Mouse (Mus musculus) kidney, embryonic 15.5 days (tissue): ENCODE measurements around the gene Krt19. TPM values are rescaled to one million over a fixed set of nuclear protein-coding genes. Genes with fewer than 3 reads are reported as not detected.

Source experiments
- ATAC-seq: fragments of 200-750 bp; cut with Nextera tagmentation; replicated peaks from 2 replicates; pipeline ENCODE4 v1.8.0; 2017; ENCODE audit warnings: moderate TSS enrichment; ENCODE audit not compliant: low FRiP score
- H3K27ac ChIP-seq: fragments of 300-500 bp; sonication (generic); 2 replicates; pipeline ENCODE4 v1.5.1; 2015; ENCODE audit warnings: mild to moderate bottlenecking, inconsistent platforms
- H3K27me3 ChIP-seq: fragments of 300-500 bp; sonication (generic); 2 replicates; pipeline ENCODE4 v1.6.1; 2015; ENCODE audit warnings: inconsistent platforms
- H3K36me3 ChIP-seq: fragments of 300-500 bp; sonication (generic); 2 replicates; pipeline ENCODE4 v1.6.1; 2015; ENCODE audit warnings: inconsistent platforms
- H3K4me1 ChIP-seq: fragments of 300-500 bp; sonication (generic); 2 replicates; pipeline ENCODE4 v1.6.1; 2015; ENCODE audit warnings: inconsistent platforms
- H3K4me2 ChIP-seq: fragments of 300-500 bp; sonication (generic); 2 replicates; pipeline ENCODE4 v1.6.1; 2015; ENCODE audit warnings: moderate library complexity, mild to moderate bottlenecking, inconsistent platforms
- H3K4me3 ChIP-seq: fragments of 300-500 bp; sonication (generic); replicated peaks from 2 replicates; pipeline ENCODE4 v1.5.1; 2015; ENCODE audit warnings: mild to moderate bottlenecking, inconsistent platforms
- H3K9ac ChIP-seq: fragments of 300-500 bp; sonication (generic); 2 replicates; pipeline ENCODE4 v1.6.1; 2015; ENCODE audit warnings: mild to moderate bottlenecking, inconsistent platforms
- H3K9me3 ChIP-seq: fragments of 300-500 bp; sonication (generic); replicated peaks from 2 replicates; pipeline ENCODE4 v1.6.1; 2016; ENCODE audit warnings: inconsistent platforms
- WGBS: fragments of 180-500 bp; shearing (Covaris S2); methylation state at CpG from one replicate; pipeline ENCODE4 v1.1.7; 2015; ENCODE audit warnings: mixed read lengths; 5-methylcytosine and 5-hydroxymethylcytosine counted together
- polyA plus RNA-seq: library from polyadenylated mRNA; unstranded; fragments of >200 nt; fragmentation: Nextera tagmentation; extraction: Ambion mirVana; gene quantifications from 2 replicates; pipeline ENCODE4 v1.2.1, GENCODE M21; 2015

Gene Krt19
- 69.7 and 75.3 TPM in 2 replicates for polyA plus RNA-seq

DNA sequence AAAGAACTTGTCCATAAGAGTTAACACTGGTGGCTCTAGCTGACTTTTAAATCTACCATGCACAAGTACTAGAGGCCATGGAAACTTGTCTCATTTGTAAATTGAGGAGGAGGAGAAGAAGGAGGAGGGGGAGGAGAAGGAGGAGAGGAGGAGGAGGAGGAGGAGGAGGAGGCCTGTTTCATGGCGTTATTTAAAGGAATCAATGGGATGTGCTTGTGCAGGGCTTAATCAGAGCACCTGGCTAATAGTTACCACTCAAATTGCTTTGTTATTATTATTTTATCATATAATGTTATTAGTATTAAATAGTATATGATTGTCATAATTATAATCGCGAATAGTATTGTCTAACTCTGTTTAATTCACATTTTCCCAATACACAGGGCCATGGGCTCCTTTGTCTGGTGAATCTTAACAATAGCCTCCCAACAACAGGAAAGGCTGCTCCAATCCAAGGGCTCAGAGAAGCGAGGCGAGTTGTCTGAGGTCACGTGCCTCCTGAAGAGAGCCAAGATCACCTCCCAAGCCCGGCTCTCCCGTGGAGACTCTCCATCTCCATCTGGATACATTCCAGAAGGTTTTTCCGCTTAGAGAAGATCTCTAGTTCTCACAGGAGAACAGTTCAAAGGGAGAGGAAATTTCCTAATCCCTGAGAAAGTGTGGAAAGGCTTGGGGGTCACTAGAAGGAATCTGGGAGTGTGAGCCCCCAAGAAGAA, at the start of gene Krt19:
Gene Krt19, minus strand, starts transcription at position 51 of the 716 bp plus-strand sequence.
- Histone ChIP-seq H3K4me3 (no peak within 1 kb of the TSS), H3K4me1 (peaks cover 39% of the 10 kb centered on the region), H3K4me2 (no peak within 1 kb of the TSS), H3K36me3 (no peaks in the 10 kb centered on the region), H3K27ac (0 out of 2 replicates have a peak within 1 kb of the TSS, but pooled peaks have one; percentile 2), H3K27me3 (peaks cover 30% of the 10 kb centered on the region), H3K9me3 (no peaks in the 10 kb centered on the region), H3K9ac (no peak within 1 kb of the TSS)
- 49% methylated on average over 9 of the region's 9 CpGs for WGBS
- ATAC-seq, result no peak

DNA sequence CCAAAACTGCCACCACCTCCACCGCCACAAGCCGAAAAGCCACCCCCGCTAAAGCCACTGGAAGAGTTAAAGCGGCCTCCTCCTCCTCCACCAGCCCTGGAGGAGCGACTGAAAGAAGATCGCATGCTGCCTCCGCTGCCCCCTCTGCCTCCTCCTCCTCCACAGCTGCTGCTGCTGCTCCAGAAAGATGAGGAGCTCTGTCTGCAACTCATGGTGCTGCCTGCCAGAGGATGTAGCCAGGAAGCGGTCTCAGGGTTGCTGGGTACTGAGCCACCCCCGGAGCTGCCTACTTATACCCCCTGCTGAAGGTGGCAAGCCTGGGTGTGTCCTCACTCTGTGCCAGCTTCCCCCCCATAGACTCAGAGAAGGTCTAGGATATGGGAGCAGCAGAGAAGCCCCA, 44.5 kb upstream of the Krt19 start, which contains the start of gene Krt9:
Gene Krt9, minus strand, starts transcription at position 255 of the 400 bp plus-strand sequence.
- H3K4me2 ChIP-seq, result peak within 1 kb of the TSS; percentile 30; the same call in 1 of the 2 replicates
- no peak within 1 kb of the TSS for H3K27ac ChIP-seq
- 23% methylated on average over 9 of the region's 9 CpGs for WGBS
- no peaks in the 10 kb centered on the region for H3K36me3 ChIP-seq
- no peak within 1 kb of the TSS for H3K9ac ChIP-seq
- no peaks in the 10 kb centered on the region for H3K9me3 ChIP-seq
- ATAC-seq, result 0 out of 2 replicates have a peak, but pooled peaks have one; percentile 52
- no peak within 1 kb of the TSS for H3K4me3 ChIP-seq
- no peaks in the 10 kb centered on the region for H3K4me1 ChIP-seq
- 0 out of 2 replicates have a peak, but pooled peaks cover 3% of the 10 kb centered on the region for H3K27me3 ChIP-seq

DNA sequence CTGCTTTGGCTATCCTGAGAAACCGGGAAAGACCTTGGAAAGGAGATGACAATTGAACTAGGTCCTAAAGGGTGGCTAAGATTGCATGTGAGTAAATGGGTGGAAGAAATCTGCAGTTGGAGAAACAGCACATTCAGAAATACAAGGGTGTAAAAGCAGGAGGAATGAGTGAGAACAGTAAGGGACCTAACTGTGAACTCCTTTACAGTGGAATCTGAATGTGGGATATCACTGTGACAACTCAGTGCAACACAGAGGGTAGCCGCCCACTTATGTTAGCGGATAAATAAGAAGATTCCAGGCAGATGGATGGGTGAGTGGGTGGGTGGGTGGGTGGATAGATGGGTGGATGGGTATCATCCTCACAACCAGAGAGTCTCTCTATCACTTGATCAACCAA, 43.4 kb upstream of the Krt19 start:
- no peaks in the 10 kb centered on the region for H3K4me1 ChIP-seq
- no peak overlapping the region for H3K9ac ChIP-seq
- H3K4me2 ChIP-seq, result no peak overlapping the region
- no peak for ATAC-seq
- H3K36me3 ChIP-seq, result no peaks in the 10 kb centered on the region
- H3K27ac ChIP-seq, result no peak overlapping the region
- WGBS, result 89% methylated on average over 3 of the region's 3 CpGs
- no peak overlapping the region for H3K4me3 ChIP-seq
- H3K9me3 ChIP-seq, result no peaks in the 10 kb centered on the region
- 0 out of 2 replicates have a peak, but pooled peaks cover 3% of the 10 kb centered on the region for H3K27me3 ChIP-seq

DNA sequence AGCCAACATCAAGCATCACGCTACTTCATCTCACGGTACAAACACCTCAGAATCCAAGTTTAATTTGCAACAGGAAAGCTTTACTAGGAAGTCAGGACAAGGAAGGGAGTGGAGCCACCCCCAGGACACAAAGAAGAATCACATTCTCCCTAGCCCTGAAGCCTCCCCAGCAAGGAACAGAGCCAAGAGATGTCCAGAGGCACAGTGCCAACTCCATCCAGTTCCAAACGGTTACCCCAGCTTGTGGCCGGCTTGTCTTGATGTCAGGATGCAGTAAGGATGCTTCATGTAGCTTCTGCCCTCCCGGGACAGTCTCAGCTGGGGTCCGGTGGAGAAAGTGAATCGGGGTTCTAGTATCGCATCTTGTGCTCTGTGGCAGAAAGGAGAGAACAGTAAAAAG, 38.3 kb upstream of the Krt19 start:
- H3K36me3 ChIP-seq, result no peaks in the 10 kb centered on the region
- no peak for ATAC-seq

DNA sequence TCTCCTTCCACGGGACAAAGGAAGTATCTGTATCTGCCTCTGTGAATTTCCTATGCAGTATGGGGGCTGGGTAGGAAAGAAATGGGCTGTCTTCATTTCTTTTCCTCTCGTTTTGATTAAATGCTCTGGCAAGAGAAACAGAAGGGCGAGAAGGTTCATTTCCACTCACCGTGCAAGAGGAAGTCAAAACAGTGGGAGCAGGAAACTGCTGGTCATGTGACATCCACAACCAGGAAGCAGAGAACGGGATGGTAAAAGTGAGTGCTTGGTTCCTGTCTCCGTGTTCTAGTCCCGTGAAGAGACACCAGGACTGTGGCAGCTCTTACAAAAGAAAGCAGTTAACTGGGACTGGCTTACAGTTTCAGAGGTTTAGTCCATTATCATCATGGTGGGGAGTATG, 33.3 kb upstream of the Krt19 start:
- WGBS, result 69% methylated on average over 7 of the region's 7 CpGs
- Histone ChIP-seq H3K4me2 (no peak overlapping the region), H3K4me1 (no peaks in the 10 kb centered on the region), H3K9me3 (no peaks in the 10 kb centered on the region), H3K9ac (no peak overlapping the region), H3K4me3 (no peak overlapping the region), H3K27me3 (no peaks in the 10 kb centered on the region), H3K27ac (no peak overlapping the region), H3K36me3 (no peaks in the 10 kb centered on the region)
- no peak for ATAC-seq

More for the DNA sequence above, 38.3 kb upstream of the Krt19 start:
- Histone ChIP-seq H3K9me3 (no peaks in the 10 kb centered on the region), H3K4me3 (no peak overlapping the region), H3K4me2 (no peak overlapping the region), H3K4me1 (no peaks in the 10 kb centered on the region), H3K9ac (no peak overlapping the region), H3K27ac (no peak overlapping the region), H3K27me3 (0 out of 2 replicates have a peak, but pooled peaks cover 3% of the 10 kb centered on the region)
- 88% methylated on average over 8 of the region's 8 CpGs for WGBS

DNA sequence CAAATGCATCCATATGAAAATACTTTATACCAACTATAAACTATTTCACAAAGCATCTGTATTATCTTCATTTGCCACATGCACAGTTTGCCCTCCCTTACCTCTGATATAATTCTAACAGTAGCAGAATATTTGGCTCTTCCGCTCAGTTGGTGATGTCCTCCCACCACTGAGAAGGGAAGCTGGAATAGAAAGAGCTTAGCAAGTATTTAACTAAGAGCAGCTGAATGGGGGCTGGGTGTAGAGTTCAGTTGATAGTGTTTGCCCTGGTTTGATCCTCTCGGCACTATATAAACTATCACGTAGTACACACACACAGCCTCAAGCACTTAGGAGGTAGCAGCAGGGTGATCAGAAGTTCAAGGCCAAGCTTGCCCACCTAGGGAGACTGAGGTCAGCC, 30.8 kb upstream of the Krt19 start:
- Histone ChIP-seq H3K4me3 (no peak overlapping the region), H3K4me1 (no peaks in the 10 kb centered on the region), H3K27ac (no peak overlapping the region), H3K4me2 (no peak overlapping the region), H3K27me3 (no peaks in the 10 kb centered on the region), H3K9me3 (no peaks in the 10 kb centered on the region), H3K36me3 (no peaks in the 10 kb centered on the region), H3K9ac (no peak overlapping the region)
- ATAC-seq, result no peak
- WGBS, result 79% methylated on average over 3 of the region's 3 CpGs

DNA sequence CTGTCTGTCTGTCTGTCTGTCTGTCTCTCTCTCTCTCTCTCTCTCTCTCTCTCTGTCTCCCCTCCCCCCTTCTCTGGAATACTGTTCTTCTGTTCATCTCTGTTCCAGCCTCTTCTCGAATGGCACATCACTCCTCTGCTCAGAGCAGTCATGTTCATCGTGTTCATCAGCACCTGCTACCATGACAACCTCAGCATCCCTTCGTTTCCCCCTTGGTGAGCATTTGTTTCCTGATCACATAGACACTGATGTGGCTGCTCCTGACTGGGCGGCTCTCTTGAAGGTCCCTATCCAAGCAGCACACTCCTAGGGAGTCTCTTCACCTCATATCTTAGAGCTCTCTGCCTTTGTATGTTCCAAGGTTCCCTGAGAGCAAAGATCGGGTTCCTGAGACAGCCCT, 29.8 kb upstream of the Krt19 start:
- no peak overlapping the region for H3K27ac ChIP-seq
- ATAC-seq, result no peak
- H3K4me3 ChIP-seq, result no peak overlapping the region
- 78% methylated on average over 5 of the region's 5 CpGs for WGBS
- H3K9me3 ChIP-seq, result no peaks in the 10 kb centered on the region
- no peak overlapping the region for H3K9ac ChIP-seq
- H3K4me1 ChIP-seq, result no peaks in the 10 kb centered on the region
- H3K36me3 ChIP-seq, result no peaks in the 10 kb centered on the region
- H3K4me2 ChIP-seq, result no peak overlapping the region
- H3K27me3 ChIP-seq, result no peaks in the 10 kb centered on the region

DNA sequence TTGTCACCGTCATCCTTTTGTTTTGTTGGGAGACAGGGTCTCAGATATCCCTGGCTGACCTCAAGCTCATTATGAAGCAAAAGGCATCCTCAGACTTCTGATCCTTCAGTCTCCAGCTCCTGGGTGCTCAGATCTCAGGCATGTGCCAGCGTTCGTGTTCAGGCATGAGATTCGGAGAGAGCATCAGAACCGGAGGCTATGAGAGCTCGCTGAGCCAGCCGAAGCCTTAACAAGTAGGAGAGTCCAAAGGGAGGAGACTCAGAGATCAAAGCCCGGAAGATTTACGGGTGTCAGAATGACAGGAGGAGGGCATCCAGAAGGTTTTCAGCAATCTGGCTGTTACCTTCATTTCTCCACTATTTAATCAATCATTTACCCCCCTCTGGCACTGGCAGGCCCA, 28.3 kb upstream of the Krt19 start:
- Histone ChIP-seq H3K4me2 (no peak overlapping the region), H3K4me1 (no peaks in the 10 kb centered on the region), H3K9ac (no peak overlapping the region), H3K9me3 (no peaks in the 10 kb centered on the region), H3K27ac (no peak overlapping the region), H3K27me3 (no peaks in the 10 kb centered on the region), H3K36me3 (no peaks in the 10 kb centered on the region), H3K4me3 (no peak overlapping the region)
- WGBS, result 37% methylated on average over 9 of the region's 9 CpGs
- no peak for ATAC-seq

DNA sequence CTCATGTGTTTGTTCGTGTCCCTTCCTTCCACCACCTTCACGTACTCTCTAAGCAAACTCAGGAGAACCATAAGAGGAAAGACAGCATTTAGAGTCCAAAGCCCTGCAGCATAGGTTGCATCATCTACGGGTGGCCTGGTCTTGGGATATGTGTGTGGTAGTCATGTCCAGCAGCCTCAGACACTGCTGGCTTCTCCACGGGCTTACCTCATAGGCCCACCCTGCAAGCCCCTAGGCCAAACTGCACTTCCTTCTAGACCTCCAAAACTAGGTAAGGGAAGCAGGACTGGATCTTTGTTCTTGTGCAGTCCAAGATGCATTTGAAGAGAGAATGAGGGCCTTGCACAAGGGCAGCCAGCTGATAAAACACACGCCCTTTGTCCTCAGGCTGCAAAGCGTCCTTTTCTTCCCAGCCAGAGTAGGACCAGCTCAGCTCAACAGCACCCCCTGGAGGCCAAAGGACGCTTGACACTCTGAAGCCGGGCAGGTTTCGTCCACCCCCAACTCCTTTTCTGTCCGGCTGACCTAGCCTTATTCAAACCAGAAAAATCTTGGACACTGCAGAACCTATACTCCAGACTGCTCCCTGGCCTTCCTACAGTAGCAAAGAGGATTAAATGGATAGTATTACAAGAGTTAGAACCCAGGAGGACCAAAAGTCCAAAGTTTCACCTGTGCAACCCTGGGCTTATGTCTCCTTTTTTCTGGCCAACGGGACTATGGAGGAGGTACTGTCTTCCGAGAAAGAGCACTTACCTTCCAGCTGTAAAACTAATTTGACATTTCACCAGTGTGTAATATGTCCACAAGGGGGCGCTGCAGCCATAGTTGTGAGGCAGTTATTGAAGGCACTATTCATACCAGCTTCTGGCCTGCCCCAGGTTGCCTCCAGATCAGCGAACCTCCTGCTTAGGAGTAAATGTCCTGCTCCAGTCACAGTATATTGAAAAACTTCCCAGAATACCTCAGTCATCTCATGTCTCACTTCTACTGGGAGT, 20.6 kb upstream of the Krt19 start:
- Histone ChIP-seq H3K4me1 (peaks cover 23% of the 10 kb centered on the region), H3K27ac (no peak overlapping the region), H3K36me3 (no peaks in the 10 kb centered on the region), H3K4me3 (no peak overlapping the region), H3K4me2 (0 out of 2 replicates have a peak overlapping the region, but pooled peaks have one; percentile 15), H3K27me3 (no peaks in the 10 kb centered on the region), H3K9ac (no peak overlapping the region), H3K9me3 (no peaks in the 10 kb centered on the region)
- 28% methylated on average over 14 of the region's 14 CpGs for WGBS
- ATAC-seq, result 0 out of 2 replicates have a peak, but pooled peaks have one; percentile 33

DNA sequence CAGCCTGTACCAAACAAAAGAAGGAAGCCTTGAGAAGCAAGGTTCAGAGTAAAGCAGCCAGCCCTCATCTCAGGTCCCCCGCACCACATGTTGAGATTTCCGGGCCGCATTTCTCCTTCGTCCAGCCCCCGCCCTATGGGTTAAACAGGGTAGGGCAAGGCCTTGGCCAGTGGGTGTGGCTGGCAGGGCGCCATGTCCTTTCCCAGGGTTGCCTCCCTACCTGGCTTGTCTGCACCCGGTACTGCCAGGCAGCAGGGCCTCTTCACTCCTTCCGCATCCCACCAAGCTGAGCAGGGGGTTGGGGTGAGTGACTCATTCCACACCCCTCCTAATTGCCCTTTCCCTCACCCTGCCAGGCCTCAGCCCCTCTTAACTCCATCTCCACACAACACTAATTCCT, 19.6 kb upstream of the Krt19 start:
- Histone ChIP-seq H3K4me2 (no peak overlapping the region), H3K27ac (no peak overlapping the region), H3K36me3 (no peaks in the 10 kb centered on the region), H3K9ac (no peak overlapping the region), H3K27me3 (no peaks in the 10 kb centered on the region), H3K4me1 (peaks cover 24% of the 10 kb centered on the region), H3K9me3 (no peaks in the 10 kb centered on the region), H3K4me3 (no peak overlapping the region)
- peak; percentile 73; the same call in 1 of the 2 replicates for ATAC-seq
- 53% methylated on average over 8 of the region's 8 CpGs for WGBS

DNA sequence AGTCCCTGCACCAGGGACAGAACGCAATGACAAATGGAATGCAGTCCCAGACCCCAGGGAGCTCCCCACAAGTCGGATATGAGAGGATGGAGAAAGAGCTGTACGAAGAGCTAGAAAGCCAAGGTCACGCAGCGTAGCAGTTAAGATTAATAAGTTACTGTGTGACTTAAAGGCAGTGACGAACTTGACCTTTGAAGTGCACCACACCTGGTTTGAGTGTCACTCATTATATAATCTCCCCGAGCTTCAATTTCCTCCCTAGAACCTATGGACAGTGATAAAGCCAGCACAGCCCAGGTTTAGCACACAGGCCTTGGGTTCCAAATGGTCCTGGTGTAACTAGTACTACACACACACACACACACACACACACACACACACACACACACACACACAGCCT, 15.9 kb upstream of the Krt19 start:
- Histone ChIP-seq H3K9ac (no peak overlapping the region), H3K36me3 (no peaks in the 10 kb centered on the region), H3K9me3 (no peaks in the 10 kb centered on the region), H3K4me1 (peaks cover 24% of the 10 kb centered on the region), H3K4me2 (no peak overlapping the region), H3K4me3 (no peak overlapping the region), H3K27me3 (no peaks in the 10 kb centered on the region), H3K27ac (peak overlapping the region; percentile 68)
- 0 out of 2 replicates have a peak, but pooled peaks have one; percentile 20 for ATAC-seq
- 30% methylated on average over 7 of the region's 7 CpGs for WGBS
